Mouse (Mus musculus) lung, embryonic 16.5 days (tissue): ENCODE measurements around the gene Srgap1. TPM values are rescaled to one million over a fixed set of nuclear protein-coding genes. Genes with fewer than 3 reads are reported as not detected.

Experiments
- ATAC-seq: fragments of 200-750 bp; cut with Nextera tagmentation; 2 replicates; pipeline ENCODE4 v1.8.0; 2017; ENCODE audit warnings: low read depth, mild to moderate bottlenecking, moderate library complexity
- H3K27ac ChIP-seq: fragments of 300-500 bp; sonication (generic); 2 replicates; pipeline ENCODE4 v1.5.1; 2014; ENCODE audit warnings: mild to moderate bottlenecking, control low read depth, low read length
- H3K27me3 ChIP-seq: fragments of 300-500 bp; sonication (generic); 2 replicates; pipeline ENCODE4 v1.6.1; 2014; ENCODE audit warnings: low read depth, low read length, mixed read lengths; ENCODE audit not compliant: control insufficient read depth, insufficient read depth
- H3K36me3 ChIP-seq: fragments of 300-500 bp; sonication (generic); 2 replicates; pipeline ENCODE4 v1.6.1; 2014; ENCODE audit warnings: low read length; ENCODE audit not compliant: control insufficient read depth, insufficient read depth
- H3K4me1 ChIP-seq: fragments of 300-500 bp; sonication (generic); replicated peaks from 2 replicates; pipeline ENCODE4 v1.6.1; 2014; ENCODE audit warnings: low read length, mixed read lengths; ENCODE audit not compliant: control insufficient read depth, insufficient read depth
- H3K4me2 ChIP-seq: fragments of 300-500 bp; sonication (generic); 2 replicates; pipeline ENCODE4 v1.6.1; 2014; ENCODE audit warnings: low read depth, low read length, control low read depth
- H3K4me3 ChIP-seq: fragments of 300-500 bp; sonication (generic); 2 replicates; pipeline ENCODE4 v1.5.1; 2014; ENCODE audit warnings: mild to moderate bottlenecking, low read length, control low read depth
- H3K9ac ChIP-seq: fragments of 300-500 bp; sonication (generic); 2 replicates; pipeline ENCODE4 v1.6.1; 2014; ENCODE audit warnings: low read length, control low read depth
- H3K9me3 ChIP-seq: fragments of 300-500 bp; sonication (generic); 2 replicates; pipeline ENCODE4 v1.6.1; 2016; ENCODE audit warnings: low read length; ENCODE audit not compliant: control insufficient read depth
- WGBS: fragments of 180-500 bp; shearing (Covaris S2); extraction: QIAGEN DNeasy Blood & Tissue Kit; methylation state at CpG from one replicate; pipeline ENCODE4 v1.1.7; 2014; 5-methylcytosine and 5-hydroxymethylcytosine counted together
- polyA plus RNA-seq: library from polyadenylated mRNA; unstranded; fragments of >200 nt; fragmentation: Nextera tagmentation; extraction: Ambion mirVana; gene quantifications from 2 replicates; pipeline ENCODE4 v1.2.1, GENCODE M21; 2015

Srgap1 gene
- polyA plus RNA-seq, 1 experiment from 2014 or later = 8.0 TPM

DNA sequence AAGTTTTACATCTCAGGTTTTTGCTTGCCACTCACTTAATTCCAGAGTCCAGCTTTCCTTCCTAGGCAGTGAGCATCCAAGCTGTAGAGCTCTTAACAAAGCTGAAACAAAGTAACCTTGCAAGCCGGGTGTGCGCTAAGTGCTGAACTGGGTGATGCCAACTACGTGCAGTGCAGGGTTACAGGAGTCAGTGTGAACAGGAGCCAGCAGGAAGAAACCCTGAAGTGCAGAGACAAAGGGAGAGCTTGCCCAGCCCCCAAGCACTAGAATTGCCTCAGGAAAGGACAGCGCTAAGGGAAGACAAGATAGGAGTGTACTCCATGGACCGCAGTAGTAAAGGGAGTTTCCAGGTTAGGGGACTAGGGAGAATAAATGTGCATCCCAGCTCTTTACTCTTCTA is 40.5 kb downstream of the Srgap1 start:
- no peak overlapping the region for H3K4me2 ChIP-seq
- peak; percentile 45; the same call in 1 of the 2 replicates for ATAC-seq
- no peaks in the 10 kb centered on the region for H3K36me3 ChIP-seq
- peaks cover 43% of the 10 kb centered on the region for H3K4me1 ChIP-seq
- no peak overlapping the region for H3K4me3 ChIP-seq
- H3K27me3 ChIP-seq = no peaks in the 10 kb centered on the region
- peak overlapping the region; percentile 81 for H3K27ac ChIP-seq
- WGBS = 44% methylated on average over 5 of the region's 5 CpGs
- H3K9ac ChIP-seq = 0 out of 2 replicates have a peak overlapping the region, but pooled peaks have one; percentile 21
- no peaks in the 10 kb centered on the region for H3K9me3 ChIP-seq

DNA sequence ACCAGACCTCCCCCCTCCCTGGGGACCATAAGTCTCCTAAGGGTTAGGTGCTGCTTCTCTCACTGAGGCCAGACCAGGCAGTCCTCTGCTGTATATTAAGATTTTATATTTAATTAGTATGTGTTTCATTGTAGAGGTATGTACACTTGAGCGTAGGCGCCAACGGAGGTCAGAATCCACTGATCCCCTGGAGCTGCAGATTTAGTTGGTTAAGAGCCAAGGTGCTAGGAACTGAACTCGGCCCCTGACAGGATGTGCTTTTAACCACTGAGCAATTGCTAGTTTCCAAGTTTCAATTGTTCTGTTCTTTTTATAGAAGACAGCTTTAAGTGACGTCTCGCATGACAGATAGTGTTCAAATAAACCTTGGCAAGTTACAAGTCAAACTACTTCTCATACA is 41.0 kb downstream of the Srgap1 start:
- no peaks in the 10 kb centered on the region for H3K27me3 ChIP-seq
- 33% methylated on average over 6 of the region's 6 CpGs for whole genome bisulfite sequencing
- H3K27ac ChIP-seq = peak overlapping the region; percentile 81
- peak; percentile 18; the same call in 1 of the 2 replicates for ATAC-seq
- no peak overlapping the region for H3K4me2 ChIP-seq
- no peak overlapping the region for H3K4me3 ChIP-seq
- H3K9ac ChIP-seq = no peak overlapping the region
- no peaks in the 10 kb centered on the region for H3K36me3 ChIP-seq
- H3K9me3 ChIP-seq = no peaks in the 10 kb centered on the region
- peaks cover 43% of the 10 kb centered on the region for H3K4me1 ChIP-seq

DNA sequence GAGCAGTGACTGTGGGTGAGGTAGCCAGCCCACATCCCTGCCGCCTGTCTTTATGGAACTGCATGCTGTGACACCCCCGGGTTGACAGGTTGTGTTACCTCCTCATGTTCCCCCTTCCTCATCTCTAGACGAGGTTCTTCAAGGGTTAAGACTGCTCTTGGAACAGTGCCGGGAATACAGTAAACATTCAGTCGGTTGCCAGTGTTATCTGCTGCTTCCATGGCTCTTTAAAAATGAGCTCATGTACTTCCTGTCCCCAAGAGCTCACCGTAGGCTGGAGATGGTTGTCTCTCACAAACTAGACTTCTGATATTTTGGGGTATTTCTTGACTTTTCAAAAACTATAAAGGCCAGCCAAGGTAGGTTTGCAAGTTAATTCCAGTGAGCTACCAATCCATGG is 41.6 kb downstream of the Srgap1 start:
- H3K9ac ChIP-seq = no peak overlapping the region
- WGBS = 11% methylated on average over 6 of the region's 6 CpGs
- no peaks in the 10 kb centered on the region for H3K36me3 ChIP-seq
- no peaks in the 10 kb centered on the region for H3K27me3 ChIP-seq
- peak; percentile 53; the same call in 1 of the 2 replicates for ATAC-seq
- peak overlapping the region; percentile 10; the same call in 1 of the 2 replicates for H3K27ac ChIP-seq
- no peaks in the 10 kb centered on the region for H3K9me3 ChIP-seq
- H3K4me3 ChIP-seq = no peak overlapping the region
- peaks cover 41% of the 10 kb centered on the region for H3K4me1 ChIP-seq
- no peak overlapping the region for H3K4me2 ChIP-seq

DNA sequence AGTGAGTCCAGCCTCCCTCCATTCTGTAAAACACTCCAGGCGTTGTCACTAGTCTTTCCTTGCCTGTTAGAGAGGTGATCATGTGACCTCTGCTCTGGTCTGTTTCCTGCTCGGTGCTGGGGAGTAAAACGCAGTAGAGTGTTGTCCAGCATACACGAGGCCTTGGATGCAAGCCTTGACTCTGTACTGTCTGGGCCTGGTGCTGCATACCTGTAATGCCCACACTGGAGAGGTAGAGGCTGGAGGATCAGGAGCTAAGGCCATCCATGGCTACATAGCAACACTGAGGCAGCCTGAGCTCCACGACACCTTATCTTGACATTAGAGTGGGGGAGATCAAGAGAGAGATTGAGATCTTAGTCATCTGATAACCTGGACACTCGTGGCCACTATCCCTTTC is 44.2 kb downstream of the Srgap1 start:
- Histone ChIP-seq H3K4me3 (no peak overlapping the region), H3K4me1 (peaks cover 29% of the 10 kb centered on the region), H3K27ac (no peak overlapping the region), H3K9ac (no peak overlapping the region), H3K36me3 (no peaks in the 10 kb centered on the region), H3K4me2 (no peak overlapping the region), H3K27me3 (no peaks in the 10 kb centered on the region), H3K9me3 (no peaks in the 10 kb centered on the region)
- ATAC-seq = no peak
- WGBS = 48% methylated on average over 6 of the region's 6 CpGs

DNA sequence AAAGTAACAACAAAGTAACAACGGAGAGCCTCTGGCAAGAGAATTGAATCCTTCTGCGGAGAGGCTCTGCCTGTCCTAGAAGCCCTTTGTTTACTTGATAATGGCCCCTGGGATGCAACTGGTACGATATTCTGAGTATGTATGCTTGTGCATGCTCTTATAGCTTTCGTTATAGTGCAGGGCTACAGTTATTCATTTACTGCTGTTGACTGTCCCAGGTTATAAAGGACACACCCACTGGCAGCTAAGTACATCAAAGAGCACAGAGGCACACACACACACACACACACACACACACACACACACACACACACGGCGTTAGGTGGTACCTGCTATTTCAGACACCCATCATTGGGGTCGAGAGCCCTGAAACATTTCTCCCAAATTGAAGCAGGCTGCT is 48.3 kb downstream of the Srgap1 start:
- peaks cover 5% of the 10 kb centered on the region; the same call in 1 of the 2 replicates for H3K4me1 ChIP-seq
- H3K9ac ChIP-seq = no peak overlapping the region
- no peaks in the 10 kb centered on the region for H3K27me3 ChIP-seq
- no peaks in the 10 kb centered on the region for H3K36me3 ChIP-seq
- no peak overlapping the region for H3K4me2 ChIP-seq
- 57% methylated on average over 7 of the region's 7 CpGs for WGBS
- ATAC-seq = no peak
- no peak overlapping the region for H3K27ac ChIP-seq
- no peak overlapping the region for H3K4me3 ChIP-seq
- H3K9me3 ChIP-seq = no peaks in the 10 kb centered on the region

DNA sequence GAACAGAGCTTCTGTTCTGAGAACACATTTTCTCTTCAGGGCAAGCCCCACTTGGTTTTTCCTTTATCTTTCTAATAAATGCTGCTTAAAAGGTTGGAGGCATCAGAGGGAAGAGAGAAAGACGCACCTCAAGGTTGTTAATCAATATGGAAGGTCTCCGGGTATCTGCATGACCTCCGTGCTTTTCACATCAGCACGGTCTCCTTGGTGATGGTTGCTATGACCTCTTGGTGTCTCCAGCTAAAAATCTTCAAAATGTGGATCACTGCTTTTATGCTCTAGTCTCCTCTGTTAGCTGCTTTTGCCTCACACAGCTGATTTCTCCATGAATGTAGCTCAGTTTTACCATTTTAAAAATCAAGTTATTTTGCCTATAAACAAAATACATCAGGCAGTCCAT is 50.6 kb downstream of the Srgap1 start:
- no peak for ATAC-seq

DNA sequence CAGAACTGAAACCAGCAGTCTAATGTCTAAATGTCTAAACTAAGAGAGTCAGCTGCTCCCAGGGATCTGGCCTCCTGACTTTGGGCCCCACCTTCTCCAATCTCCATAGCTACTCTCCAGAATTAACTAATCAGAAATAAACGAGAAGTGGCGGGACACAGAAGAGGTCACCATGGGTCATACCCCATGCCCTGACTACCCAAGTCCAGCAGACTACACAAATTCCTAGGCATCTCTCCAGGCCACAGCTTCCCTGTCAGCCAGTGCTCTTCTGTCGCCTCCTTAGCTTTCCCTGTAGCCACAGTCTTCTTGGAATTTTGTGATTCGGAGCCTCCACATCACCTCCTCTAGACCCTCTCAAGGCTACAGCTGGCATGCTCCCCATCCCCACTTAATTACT is 51.7 kb downstream of the Srgap1 start:
- Histone ChIP-seq H3K9ac (no peak overlapping the region), H3K4me1 (peaks cover 11% of the 10 kb centered on the region), H3K27ac (0 out of 2 replicates have a peak overlapping the region, but pooled peaks have one; percentile 12), H3K4me2 (no peak overlapping the region), H3K9me3 (no peaks in the 10 kb centered on the region), H3K27me3 (no peaks in the 10 kb centered on the region), H3K36me3 (no peaks in the 10 kb centered on the region), H3K4me3 (no peak overlapping the region)
- 44% methylated on average over 4 of the region's 4 CpGs for WGBS
- no peak for ATAC-seq

More for the DNA sequence above, 50.6 kb downstream of the Srgap1 start:
- no peak overlapping the region for H3K4me3 ChIP-seq
- no peaks in the 10 kb centered on the region for H3K36me3 ChIP-seq
- 65% methylated on average over 4 of the region's 4 CpGs for WGBS
- no peaks in the 10 kb centered on the region for H3K9me3 ChIP-seq
- no peak overlapping the region for H3K4me2 ChIP-seq
- no peak overlapping the region for H3K9ac ChIP-seq
- H3K4me1 ChIP-seq = peaks cover 11% of the 10 kb centered on the region
- no peak overlapping the region for H3K27ac ChIP-seq
- no peaks in the 10 kb centered on the region for H3K27me3 ChIP-seq

DNA sequence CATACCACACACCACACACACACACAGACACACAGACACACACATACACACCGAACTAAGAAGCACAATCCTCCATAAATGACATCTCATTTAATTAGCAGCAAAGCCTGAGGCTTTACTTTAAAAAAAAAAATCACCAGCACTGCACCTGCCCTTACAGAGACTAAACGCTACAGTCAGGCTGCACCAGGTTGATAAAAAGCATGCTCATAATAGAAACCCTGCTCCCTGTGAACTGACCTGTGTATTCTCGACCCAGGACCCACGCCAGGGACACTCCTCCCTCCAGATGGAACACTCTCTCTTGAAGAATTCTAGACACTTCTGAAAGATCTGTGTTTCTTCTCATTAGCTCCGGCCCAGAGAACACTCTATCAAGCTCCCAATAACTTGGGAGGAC is 52.5 kb downstream of the Srgap1 start:
- Histone ChIP-seq H3K9ac (no peak overlapping the region), H3K4me2 (no peak overlapping the region), H3K4me1 (peaks cover 11% of the 10 kb centered on the region), H3K9me3 (no peaks in the 10 kb centered on the region), H3K36me3 (no peaks in the 10 kb centered on the region), H3K27ac (no peak overlapping the region), H3K4me3 (no peak overlapping the region), H3K27me3 (no peaks in the 10 kb centered on the region)
- WGBS = 57% methylated on average over 5 of the region's 5 CpGs
- ATAC-seq = no peak

DNA sequence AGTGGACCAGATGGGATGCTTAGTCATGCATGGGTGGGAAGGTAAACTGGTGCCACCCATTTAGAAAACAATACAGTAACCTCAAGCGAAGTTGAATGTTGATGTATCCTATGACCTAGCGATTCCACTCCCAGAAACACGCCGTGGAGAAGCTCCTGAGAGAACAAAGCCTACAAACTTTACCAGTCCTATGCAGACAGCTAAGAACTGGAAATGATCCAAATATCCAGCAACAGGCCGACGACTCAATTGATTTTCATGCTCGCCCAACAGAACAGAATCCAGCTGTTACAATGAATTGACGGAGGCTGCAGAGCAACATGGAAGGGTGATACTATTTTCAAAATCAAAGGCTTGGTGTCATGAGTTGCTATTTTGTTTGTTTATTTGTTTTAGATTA is 54.5 kb downstream of the Srgap1 start:
- Histone ChIP-seq H3K27ac (no peak overlapping the region), H3K9ac (no peak overlapping the region), H3K4me1 (peaks cover 7% of the 10 kb centered on the region), H3K4me2 (no peak overlapping the region), H3K4me3 (no peak overlapping the region), H3K27me3 (no peaks in the 10 kb centered on the region), H3K9me3 (no peaks in the 10 kb centered on the region), H3K36me3 (no peaks in the 10 kb centered on the region)
- WGBS = 54% methylated on average over 8 of the region's 8 CpGs
- ATAC-seq = peak; percentile 2; the same call in 1 of the 2 replicates

DNA sequence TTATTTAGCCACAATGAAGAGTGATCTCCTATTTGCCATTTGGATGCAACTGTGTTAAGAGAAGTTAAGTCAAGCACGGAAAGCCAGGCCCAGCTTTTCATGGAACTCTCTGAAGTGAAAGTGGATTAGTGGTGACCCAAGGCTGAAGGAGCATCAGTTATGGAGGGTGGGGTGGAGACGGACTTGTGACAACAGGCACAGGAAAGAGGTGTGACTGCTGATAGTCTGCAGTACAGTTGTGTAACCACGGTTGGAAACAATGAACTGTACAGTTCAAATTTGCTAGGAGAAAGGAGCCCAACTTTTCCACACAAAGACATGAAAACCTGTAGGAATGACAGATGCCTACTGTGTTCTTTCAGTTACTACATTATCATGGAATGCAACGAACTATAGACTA is 60.1 kb downstream of the Srgap1 start:
- ATAC-seq = no peak
- WGBS = 70% methylated on average over 4 of the region's 4 CpGs

More for the DNA sequence above, 60.1 kb downstream of the Srgap1 start:
- no peak overlapping the region for H3K4me2 ChIP-seq
- no peak overlapping the region for H3K27ac ChIP-seq
- no peak overlapping the region for H3K4me3 ChIP-seq
- H3K9ac ChIP-seq = no peak overlapping the region
- H3K9me3 ChIP-seq = no peaks in the 10 kb centered on the region
- peaks cover 6% of the 10 kb centered on the region; the same call in 1 of the 2 replicates for H3K4me1 ChIP-seq
- H3K27me3 ChIP-seq = no peaks in the 10 kb centered on the region
- no peaks in the 10 kb centered on the region for H3K36me3 ChIP-seq
